Mouse (Mus musculus) retina, postnatal 1 day (tissue): ENCODE measurements around the gene Zfp950.

Experiments
- DNase-seq: peaks from one replicate; pipeline ENCODE4 v3.0.0-alpha.2; 2012

The Zfp950 gene

DNA sequence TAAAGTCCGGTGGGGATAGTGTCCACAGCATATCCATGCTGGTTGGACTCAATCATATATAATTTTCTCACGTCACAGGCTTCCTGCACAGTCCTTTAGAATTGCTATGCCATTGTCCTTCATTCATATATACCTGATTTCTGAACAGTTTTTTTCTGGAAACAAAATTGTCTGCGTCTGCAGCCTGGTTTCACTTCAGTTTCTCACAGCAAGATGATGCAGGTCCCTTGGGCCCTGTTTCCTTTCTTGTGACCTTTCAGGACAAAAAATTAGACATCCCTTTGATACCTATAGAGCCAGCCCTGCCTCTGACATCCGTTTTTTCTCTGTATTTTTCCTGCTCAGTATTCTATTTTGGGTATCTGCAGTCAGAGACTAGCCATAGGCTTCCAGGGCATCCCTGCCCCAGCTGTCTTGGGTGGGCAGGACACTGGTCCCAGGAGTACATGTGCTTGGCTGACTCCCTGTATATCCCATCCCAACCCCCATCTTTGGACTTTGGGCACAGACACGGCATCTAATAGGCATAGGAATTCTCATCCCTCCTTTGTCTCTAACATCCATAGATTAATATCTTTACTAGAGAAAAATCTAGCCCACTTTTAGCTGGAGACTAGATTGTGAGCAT is 83.7 kb downstream of the Zfp950 start:
- DNase-seq = no peak

DNA sequence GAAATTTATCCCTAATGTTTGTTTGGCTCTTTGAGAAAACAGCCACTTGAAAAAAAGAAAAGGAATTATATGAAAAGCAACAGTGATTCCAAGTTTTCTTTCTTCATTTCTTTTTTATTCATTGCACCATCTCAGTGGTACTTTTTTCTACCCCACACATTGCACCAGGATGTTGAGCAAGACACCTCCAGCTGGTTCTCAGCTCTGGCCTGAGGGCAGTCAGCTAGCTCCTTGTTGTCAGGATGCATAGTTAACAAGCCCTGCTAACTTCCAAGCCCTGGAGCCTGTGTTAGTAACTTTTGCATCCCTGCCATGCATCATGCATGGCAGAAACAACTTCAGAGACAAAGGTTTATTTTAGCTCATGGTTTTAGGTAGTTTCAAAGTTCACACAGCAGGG is 87.9 kb downstream of the Zfp950 start:
- DNase-seq = no peak

DNA sequence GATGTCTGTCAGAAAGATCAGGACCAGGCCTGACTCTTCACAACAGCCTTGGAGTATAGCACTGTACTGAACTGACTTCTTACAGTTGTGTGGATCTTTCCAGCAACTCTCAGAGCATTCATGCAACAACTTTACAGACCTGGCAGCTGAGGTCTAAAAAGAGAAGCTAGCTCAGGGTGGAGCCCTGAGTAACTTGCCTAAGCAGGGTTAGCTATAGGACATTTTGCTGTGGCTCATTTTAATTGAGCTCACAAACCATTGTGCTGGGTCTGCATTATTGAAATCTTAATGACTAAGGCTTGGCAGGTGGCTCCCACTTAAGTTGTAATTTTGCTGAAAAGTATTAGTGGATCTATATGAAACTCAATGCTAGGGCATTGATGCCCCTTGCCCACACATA is 88.6 kb downstream of the Zfp950 start:
- no peak for DNase-seq

DNA sequence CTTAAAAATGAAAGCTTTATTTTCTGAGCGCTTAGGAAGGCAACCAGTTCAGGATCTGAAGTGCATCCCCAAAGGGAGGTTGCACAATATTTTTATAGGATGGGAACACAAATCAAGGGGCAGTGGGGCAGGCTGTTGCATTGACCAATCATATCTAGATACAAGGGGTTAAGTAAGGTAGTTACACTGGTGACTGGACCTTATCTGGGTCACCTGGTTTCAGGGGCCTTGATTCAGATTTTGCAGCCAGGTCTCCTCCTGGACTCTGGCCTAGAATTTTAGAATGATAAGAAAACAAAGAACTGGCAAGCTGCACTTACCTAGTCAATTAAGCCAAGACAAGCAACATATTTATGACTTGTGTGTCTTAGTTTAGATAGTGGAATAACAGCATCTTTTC is 89.5 kb downstream of the Zfp950 start:
- no peak for DNase-seq

DNA sequence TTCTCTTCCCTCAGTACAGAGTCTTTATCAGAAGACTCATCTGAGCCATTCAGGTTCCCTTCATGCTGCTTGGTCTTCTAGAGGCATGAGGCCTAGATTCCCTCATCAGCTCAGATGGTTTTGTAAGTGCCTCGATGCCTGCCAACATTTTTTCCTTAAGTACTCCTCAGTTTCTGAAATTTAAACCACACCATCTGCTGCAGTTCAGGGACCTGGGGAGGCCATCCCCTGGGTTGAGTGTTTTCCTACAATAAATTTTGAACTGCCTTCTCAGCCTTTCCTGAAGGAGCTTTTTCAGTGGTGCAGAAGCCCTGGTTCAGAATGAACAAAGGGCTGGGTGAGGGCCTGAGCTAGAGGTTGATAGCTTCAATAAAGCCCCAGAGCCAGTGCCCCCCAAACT is 91.2 kb downstream of the Zfp950 start:
- DNase-seq = no peak

DNA sequence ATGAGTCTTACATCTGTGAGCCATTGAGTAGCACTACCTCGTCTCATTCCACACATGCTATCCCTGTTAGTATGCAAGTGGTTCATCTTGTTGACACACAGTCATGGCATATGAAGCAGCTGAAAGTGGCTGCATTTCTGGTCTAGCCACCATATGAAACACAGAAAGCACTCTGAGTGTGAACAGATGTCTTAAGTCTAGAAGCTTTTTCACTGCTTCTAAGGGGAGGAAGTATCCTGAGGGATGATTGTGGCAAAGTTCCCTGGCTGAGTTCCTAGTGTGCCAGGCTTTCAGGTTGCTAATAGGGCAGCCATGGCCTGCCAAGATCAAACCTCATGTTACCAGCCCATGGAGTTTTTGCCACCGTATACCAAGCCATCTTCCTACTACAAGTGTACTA is 92.0 kb downstream of the Zfp950 start:
- no peak for DNase-seq

DNA sequence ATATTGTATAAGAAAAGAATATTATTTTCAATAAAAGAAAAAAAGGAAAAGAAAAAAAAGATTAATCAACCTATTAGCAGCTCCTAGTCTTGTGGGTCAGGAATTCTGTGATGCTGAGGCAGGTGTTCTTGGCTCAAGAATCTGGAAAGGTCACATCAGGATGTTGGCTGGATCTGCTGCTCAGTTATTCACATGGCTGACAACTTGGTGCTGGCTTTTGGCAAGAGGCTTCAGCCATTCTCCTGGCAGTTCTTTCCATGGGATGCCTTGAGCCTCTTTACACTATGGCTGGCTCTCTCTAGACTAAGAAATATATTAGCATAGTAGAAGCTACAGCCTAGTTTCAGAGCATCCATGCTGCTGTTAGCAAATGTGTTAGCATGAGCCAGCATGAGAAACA is 101.5 kb downstream of the Zfp950 start:
- DNase-seq = no peak

DNA sequence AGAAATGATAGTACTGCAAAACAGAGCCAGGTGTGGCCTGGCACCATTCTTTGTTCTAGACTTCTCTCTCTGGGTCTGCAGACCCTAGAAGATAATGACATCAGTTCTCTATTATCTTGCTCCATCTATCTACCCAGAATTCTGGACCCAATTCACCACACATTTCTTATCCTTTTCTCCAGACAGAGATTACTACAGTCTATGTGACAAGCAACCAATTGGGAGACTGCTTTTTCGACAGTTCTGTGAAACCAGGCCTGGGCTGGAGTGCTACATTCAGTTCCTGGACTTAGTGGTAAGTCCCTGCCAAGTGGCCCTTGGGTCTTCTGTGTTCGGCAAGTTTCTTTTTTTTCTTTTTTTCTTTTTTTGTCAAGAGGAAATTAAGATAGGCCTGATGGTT is 109.1 kb downstream of the Zfp950 start:
- DNase-seq = no peak

DNA sequence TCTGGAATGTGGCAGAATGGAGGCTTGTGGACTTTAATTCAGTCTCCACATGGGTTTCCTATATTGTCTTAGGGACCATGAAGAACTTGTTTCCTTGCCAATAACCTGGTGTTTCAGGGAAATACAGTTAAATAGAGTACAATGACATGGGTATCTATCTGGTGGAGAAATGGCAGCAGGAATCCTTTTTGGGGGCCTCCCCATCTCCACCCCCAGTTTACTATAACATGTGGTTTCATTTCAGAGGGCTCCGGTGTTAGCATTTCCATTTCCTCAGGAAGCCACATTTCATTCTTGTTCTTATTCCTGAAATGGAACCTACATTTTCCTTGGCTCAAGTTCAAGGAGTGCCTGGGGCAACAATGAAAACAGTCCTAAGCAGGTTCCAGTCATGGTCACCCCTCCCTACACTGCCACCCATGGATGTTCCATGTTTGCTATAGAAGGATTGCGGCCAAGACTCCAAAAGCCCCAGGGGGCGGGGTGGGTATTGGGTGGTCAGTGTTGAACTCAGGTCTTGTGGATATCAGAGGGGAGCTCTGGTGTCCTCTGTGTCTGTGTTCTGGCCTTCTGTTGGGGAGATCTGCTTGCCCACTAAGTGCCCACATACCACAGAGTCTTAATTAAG is 118.6 kb downstream of the Zfp950 start:
- no peak for DNase-seq

DNA sequence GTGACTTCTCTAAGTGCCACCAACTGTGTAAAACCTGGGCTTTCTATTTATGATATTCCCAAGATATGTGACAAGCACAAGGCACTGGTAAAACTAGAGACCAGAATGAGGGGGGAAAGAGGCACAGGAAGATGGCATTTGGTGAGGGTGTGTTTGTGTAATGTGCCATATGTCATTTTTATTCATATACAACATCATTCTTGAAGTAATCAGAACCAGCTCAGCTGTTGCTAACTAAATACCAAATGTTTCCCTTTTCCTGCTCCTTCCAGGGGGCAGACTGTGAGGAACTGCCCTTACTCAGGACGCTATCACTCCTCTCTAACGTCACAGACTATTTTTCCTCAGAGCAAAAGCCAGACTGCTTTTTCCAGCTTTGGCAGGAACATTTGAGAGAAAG is 119.1 kb downstream of the Zfp950 start:
- no peak for DNase-seq

DNA sequence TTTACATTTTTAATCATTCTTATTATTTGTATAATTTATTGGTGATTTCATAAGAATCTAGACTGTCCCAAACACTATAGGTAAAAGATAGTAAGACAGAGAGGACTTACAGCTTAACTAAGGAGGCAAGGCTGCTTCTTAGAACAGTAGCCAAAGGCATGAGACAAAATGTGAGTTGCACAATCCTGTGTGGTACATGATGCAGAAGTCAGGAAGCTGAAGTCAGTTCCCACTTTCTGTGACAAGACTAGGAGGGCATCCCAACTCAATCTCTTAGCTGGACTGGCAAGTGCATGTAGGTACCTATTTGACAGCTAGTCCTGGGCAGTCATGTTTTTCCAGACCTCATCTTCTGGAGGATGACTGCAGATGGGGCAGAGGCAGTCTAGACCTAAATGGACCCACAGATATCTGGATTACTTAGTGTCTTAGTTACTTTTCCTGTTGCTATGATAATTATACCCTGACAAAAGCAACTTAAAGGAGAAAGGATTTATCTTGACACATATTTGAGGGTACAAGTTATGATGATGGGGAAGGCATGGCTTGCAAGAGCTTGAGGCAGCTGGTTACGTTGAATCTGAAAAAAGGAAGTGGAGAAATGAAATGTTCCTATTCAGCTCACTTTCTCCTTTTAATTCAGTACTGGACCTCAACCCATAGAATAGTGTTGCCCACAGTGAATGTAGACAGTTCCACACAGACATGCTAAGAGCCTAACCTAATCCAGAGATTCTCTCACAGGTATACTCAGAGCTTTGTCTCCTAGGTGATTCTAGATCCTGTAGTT is 123.0 kb downstream of the Zfp950 start:
- no peak for DNase-seq

DNA sequence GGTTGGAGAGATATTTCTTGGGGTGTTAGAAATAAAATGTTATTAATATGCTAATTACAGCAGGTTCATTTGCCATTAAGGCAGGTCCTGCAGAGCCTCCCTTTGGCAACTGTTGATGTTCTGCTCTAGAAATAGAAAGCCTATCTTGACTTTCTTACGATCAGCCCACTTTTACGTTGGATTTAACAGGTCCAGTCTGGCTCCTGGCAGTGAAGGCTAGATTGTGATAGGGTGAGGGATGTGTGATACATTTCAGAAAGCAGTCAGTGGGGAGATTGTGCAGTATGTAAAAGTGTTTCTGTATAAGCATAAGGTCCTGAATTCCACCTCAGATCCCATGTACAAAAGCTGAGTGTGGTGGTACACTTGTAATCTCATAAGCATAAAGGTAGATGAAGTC is 131.4 kb downstream of the Zfp950 start:
- DNase-seq = no peak
